Mouse (Mus musculus): ENCODE data around the gene Pde4d. TPM values are rescaled to one million over a fixed set of nuclear protein-coding genes. Genes with fewer than 3 reads are reported as not detected.

The Pde4d gene
- polyA plus RNA-seq (2012; rRNA removed), result 11.7 and 13.0 TPM in 2 replicates
- 14.6 and 17.3 TPM in 2 replicates for polyA plus RNA-seq (2014; fragmentation: Nextera tagmentation; extraction: Ambion mirVana)

DNA sequence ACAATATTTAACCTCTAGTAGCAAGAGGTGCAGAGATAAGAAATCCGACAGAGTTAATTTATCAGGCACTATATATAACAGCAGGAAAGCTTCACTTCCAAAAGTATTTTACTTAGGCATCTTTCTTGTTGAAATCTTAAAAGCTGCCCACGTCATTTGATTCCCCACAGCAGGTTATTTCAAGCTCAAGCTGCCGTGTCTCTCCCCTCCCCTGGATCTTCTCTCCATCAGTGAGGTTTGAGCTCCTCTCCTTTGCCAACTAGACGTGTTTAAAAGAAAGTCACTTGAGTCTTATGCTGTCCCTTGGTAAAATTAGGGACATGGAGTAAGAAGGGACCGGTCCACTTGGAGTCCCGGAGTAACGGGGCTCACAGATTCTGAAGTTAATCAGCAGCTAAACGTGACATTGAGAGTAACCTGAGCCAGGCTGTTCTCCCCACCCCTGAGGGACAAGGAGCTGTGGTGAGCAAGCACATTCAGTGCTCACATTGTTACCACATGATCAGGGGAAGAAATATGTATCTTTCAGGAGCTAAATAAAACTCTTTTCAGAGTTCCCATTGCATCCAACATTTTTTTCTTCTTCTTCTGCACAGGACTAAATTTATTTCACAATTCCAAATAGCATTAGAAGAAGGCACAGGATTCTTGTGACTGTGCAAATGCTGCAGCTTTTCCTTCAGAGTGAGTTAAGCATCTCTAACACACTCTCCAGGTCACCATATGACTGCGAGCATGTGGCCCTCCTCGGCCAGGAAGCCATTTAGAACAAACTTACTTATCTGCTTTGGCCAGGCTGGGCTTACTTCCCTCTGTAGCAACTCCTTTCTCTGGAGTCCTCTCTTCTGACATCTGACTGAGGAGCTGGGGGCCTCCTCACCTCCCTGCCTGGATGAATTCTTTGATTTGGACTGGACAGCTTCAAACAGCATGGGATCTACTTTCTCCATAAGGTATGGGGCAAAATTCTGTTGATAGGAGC is at the start of gene Pde4d:
TSS of gene Pde4d (plus strand) at position 833 of the 982 bp plus-strand sequence.
- H3K27ac ChIP-seq (replicated peaks; ENCODE audit: low read depth, low read length), result no peak within 1 kb of the TSS
- no peaks in the 10 kb centered on the region for H3K27me3 ChIP-seq (ENCODE audit: control insufficient read depth, insufficient read depth, low read length)
- H3K36me3 ChIP-seq (ENCODE audit: control insufficient read depth, insufficient read depth, low read length), result no peaks in the 10 kb centered on the region
- H3K9ac ChIP-seq (ENCODE audit: low read depth, low read length, severe bottlenecking), result no peak within 1 kb of the TSS
- H3K9me3 ChIP-seq (ENCODE audit: control insufficient read depth, low read length), result no peaks in the 10 kb centered on the region
- ATAC-seq (ENCODE audit: low FRiP score, low read depth) (no peak), DNase-seq (ENCODE audit: low spot score) (no peak)
- 18% methylated on average over 10 of the region's 10 CpGs for WGBS
- no peak for TF ChIP-seq POLR2A (IDR thresholded peaks at IDR 0.05; ENCODE audit: borderline replicate concordance, extremely low read depth, insufficient read depth, insufficient read length)
- H3K4me1 ChIP-seq (ENCODE audit: control insufficient read depth, insufficient read depth, low read length), result peaks cover 2% of the 10 kb centered on the region
- no peak within 1 kb of the TSS for H3K4me2 ChIP-seq (replicated peaks; ENCODE audit: low read depth, low read length, severe bottlenecking)
- no peak within 1 kb of the TSS for H3K4me3 ChIP-seq (replicated peaks; ENCODE audit: low read length)

DNA sequence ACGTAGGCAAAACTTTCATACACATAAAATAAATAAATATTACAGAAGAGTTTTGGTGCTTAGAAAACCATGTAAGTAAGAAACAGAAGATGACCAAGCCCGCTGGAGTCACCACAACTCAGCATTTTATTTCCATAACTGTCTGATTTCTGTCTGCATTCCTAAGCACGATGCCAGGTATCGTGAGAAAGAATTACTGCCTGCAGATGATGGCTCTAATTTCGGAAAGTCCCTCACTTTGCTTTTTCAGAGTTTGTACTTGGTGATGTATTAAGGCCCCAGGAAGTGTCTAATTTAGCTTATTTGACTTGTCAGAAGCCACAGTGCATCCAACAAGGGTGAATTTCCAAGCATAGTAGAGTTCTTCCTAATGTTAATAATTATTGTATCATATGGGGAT is 46.6 kb upstream of the Pde4d start:
- Histone ChIP-seq H3K9ac (ENCODE audit: low read depth, low read length, severe bottlenecking) (no peak overlapping the region), H3K4me2 (replicated peaks; ENCODE audit: low read depth, low read length, severe bottlenecking) (no peak overlapping the region), H3K4me3 (replicated peaks; ENCODE audit: low read length) (no peak overlapping the region), H3K9me3 (ENCODE audit: control insufficient read depth, low read length) (no peaks in the 10 kb centered on the region), H3K27ac (replicated peaks; ENCODE audit: low read depth, low read length) (no peak overlapping the region), H3K4me1 (ENCODE audit: control insufficient read depth, insufficient read depth, low read length) (no peaks in the 10 kb centered on the region), H3K36me3 (ENCODE audit: control insufficient read depth, insufficient read depth, low read length) (0 out of 2 replicates have a peak, but pooled peaks cover 6% of the 10 kb centered on the region), H3K27me3 (ENCODE audit: control insufficient read depth, insufficient read depth, low read length) (no peaks in the 10 kb centered on the region)
- no peak for ATAC-seq (ENCODE audit: low FRiP score, low read depth)
- WGBS, result 90% methylated on average over 5 of the region's 5 CpGs
- no peak for DNase-seq (ENCODE audit: low spot score)
- no peak for TF ChIP-seq POLR2A (IDR thresholded peaks at IDR 0.05; ENCODE audit: borderline replicate concordance, extremely low read depth, insufficient read depth, insufficient read length)

DNA sequence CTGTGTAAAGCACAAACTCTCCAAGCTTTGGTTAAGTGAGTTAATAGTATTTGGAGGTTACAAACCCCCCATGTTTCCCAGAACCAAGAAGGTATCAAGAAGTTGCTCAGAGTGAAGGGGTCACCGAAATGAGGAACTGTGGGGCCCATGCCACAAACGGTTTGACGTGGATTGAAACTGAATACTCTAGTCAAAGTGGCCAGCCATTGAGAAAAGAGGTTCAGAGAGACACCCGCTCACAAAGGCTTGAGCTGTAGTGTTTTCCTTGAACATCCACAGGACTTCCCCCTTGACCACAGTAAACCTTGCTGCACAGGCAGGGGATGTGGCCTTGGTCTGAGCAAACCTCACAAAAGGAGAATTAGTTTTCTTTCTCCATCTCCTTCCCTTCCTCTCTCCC is 45.4 kb upstream of the Pde4d start:
- Histone ChIP-seq H3K9ac (ENCODE audit: low read depth, low read length, severe bottlenecking) (no peak overlapping the region), H3K9me3 (ENCODE audit: control insufficient read depth, low read length) (no peaks in the 10 kb centered on the region), H3K27ac (replicated peaks; ENCODE audit: low read depth, low read length) (no peak overlapping the region), H3K4me1 (ENCODE audit: control insufficient read depth, insufficient read depth, low read length) (no peaks in the 10 kb centered on the region), H3K4me3 (replicated peaks; ENCODE audit: low read length) (no peak overlapping the region), H3K27me3 (ENCODE audit: control insufficient read depth, insufficient read depth, low read length) (no peaks in the 10 kb centered on the region), H3K4me2 (replicated peaks; ENCODE audit: low read depth, low read length, severe bottlenecking) (no peak overlapping the region), H3K36me3 (ENCODE audit: control insufficient read depth, insufficient read depth, low read length) (0 out of 2 replicates have a peak, but pooled peaks cover 6% of the 10 kb centered on the region)
- ATAC-seq (ENCODE audit: low FRiP score, low read depth) (no peak), DNase-seq (ENCODE audit: low spot score) (no peak)
- 86% methylated on average over 4 of the region's 4 CpGs for WGBS
- TF ChIP-seq POLR2A (IDR thresholded peaks at IDR 0.05; ENCODE audit: borderline replicate concordance, extremely low read depth, insufficient read depth, insufficient read length), result no peak

DNA sequence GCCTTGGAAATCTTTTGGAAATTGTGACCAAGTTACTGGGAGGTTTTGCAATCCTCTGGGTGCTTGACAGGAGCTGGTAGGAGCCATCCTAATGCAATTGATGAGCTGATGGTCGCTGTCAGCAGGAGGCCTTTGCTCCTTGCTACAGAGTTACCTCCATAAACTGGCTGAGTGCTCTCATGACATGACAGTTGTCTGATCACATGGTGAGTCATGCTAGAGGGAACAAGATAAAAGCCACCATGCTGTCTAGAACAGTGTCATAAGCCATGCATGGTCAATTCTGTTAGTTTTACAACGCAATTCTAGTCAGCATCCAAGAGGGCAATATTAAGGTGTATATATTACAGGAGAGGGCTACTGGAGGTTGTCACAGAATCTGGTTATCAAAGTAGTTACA is 34.3 kb upstream of the Pde4d start:
- no peak overlapping the region for H3K27ac ChIP-seq (replicated peaks; ENCODE audit: low read depth, low read length)
- H3K9ac ChIP-seq (ENCODE audit: low read depth, low read length, severe bottlenecking), result no peak overlapping the region
- WGBS, result 72% methylated on average over 2 of the region's 2 CpGs
- ATAC-seq (ENCODE audit: low FRiP score, low read depth), result no peak
- no peaks in the 10 kb centered on the region for H3K4me1 ChIP-seq (ENCODE audit: control insufficient read depth, insufficient read depth, low read length)
- no peaks in the 10 kb centered on the region for H3K27me3 ChIP-seq (ENCODE audit: control insufficient read depth, insufficient read depth, low read length)
- TF ChIP-seq POLR2A (IDR thresholded peaks at IDR 0.05; ENCODE audit: borderline replicate concordance, extremely low read depth, insufficient read depth, insufficient read length), result no peak
- no peaks in the 10 kb centered on the region for H3K9me3 ChIP-seq (ENCODE audit: control insufficient read depth, low read length)
- no peak overlapping the region for H3K4me3 ChIP-seq (replicated peaks; ENCODE audit: low read length)
- H3K4me2 ChIP-seq (replicated peaks; ENCODE audit: low read depth, low read length, severe bottlenecking), result no peak overlapping the region
- no peak for DNase-seq (ENCODE audit: low spot score)
- H3K36me3 ChIP-seq (ENCODE audit: control insufficient read depth, insufficient read depth, low read length), result no peaks in the 10 kb centered on the region

DNA sequence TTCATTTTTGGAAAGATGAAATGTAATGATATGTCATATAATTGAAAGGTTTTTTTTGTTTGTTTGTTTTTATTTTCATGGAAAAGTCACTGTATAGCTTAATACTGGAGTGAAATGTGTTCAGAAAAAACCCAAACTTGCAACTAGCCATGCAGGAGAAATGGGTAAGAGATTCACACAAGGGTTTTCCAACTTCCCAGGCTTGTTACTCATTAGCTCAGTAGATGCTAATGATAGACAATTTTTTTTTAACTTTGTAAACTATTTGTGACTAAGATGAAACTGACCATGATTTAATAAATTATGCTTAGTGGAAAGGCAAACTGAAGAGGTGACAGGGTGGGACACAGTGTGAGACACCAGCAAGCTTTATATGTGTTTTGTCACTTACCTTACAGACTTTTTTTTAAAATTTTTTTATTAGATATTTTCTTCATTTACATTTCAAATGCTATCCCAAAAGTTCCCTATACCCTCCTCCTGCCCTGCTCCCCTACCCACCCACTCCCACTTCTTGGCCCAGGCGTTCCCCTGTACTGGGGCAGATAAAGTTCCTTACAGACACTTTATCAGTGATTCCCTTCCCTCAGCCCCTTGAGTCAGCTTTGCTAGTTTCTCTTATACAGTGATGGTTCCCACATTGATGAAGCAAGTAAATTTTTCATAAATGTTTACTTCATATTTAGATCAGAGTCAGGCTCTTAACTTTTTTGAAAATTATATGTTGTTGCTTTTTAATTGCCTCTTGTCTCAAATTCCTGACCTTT is 30.8 kb upstream of the Pde4d start:
- Histone ChIP-seq H3K4me1 (ENCODE audit: control insufficient read depth, insufficient read depth, low read length) (no peaks in the 10 kb centered on the region), H3K27ac (replicated peaks; ENCODE audit: low read depth, low read length) (no peak overlapping the region), H3K4me3 (replicated peaks; ENCODE audit: low read length) (no peak overlapping the region), H3K9ac (ENCODE audit: low read depth, low read length, severe bottlenecking) (no peak overlapping the region), H3K4me2 (replicated peaks; ENCODE audit: low read depth, low read length, severe bottlenecking) (no peak overlapping the region), H3K9me3 (ENCODE audit: control insufficient read depth, low read length) (no peaks in the 10 kb centered on the region), H3K36me3 (ENCODE audit: control insufficient read depth, insufficient read depth, low read length) (no peaks in the 10 kb centered on the region), H3K27me3 (ENCODE audit: control insufficient read depth, insufficient read depth, low read length) (no peaks in the 10 kb centered on the region)
- DNase-seq (ENCODE audit: low spot score) (no peak), ATAC-seq (ENCODE audit: low FRiP score, low read depth) (no peak)
- WGBS, result 91% methylated on average over 1 of the region's 1 CpGs
- TF ChIP-seq POLR2A (IDR thresholded peaks at IDR 0.05; ENCODE audit: borderline replicate concordance, extremely low read depth, insufficient read depth, insufficient read length), result no peak

All from limb, embryonic 14.5 days (tissue).